Mouse (Mus musculus): ENCODE measurements around the gene Anp32a. TPM values are rescaled to one million over a fixed set of nuclear protein-coding genes. Genes with fewer than 3 reads are reported as not detected.

Anp32a gene
- total RNA-seq, 1 experiment from 2014 or later, result 408 TPM

DNA sequence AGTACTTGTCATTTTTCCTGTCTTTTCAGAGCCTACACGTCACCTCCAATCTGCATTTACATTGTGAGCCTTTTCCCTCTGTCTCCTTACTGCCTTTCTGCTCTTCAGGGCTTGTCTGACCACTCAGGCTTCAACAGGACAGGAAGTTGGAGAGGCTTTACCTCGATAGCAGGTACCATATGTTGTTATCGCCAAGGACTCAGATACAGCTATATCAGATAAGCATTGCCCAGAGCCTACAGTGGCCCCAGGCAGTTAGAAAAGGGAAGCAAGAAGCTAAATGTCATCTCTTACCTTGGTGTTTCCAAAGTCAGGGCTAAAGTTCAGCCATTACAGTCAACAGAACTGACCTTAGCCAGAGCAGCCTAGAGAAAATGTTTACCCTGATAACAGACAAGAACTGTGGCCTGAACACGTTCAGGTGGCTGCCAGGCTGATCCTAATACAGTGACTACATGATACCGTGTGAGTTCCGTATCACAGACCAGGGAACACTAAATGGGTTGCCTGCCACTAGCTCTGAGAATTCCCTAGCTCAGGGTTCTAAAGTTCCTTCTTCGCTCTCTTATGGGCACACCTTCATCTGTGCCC is 65.4 kb downstream of the Anp32a start:
- DNase-seq, result no peak

DNA sequence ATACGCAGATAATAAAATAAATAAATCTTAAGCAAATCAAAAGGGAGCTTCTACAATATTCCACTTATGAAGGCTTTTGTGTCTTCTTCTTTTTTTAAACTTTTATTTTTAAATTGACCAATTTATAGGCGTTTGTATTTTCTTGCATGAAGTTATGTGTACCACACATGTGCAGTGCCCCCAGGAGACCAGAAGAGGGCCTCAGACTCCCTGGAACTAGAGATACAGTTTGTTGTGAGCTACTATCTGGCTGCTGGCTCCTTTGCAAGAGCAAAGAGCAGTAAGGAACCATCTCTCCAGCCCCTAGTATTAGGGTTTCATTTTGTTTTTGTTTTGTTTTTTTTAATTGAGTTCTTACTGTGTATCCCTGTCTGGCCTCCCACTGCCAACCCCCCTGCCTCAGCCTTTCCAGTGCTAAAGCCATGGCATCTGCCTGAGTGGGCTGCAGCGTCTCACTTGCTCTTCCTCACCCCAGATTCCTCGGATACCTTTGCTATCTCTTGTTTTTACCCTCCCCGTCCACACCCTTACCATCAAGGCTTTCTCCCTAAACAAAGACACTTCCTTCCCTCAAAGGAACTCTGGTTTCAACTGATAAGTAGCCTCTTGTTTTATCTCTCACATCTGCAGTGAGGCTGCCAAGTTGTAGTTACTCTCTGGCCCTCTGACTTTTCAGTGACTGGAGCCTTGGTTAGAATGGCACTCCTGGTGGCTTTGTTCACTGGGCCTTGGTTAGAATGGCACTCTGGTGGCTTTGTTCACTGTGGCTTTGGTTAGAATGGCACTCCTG is 66.5 kb downstream of the Anp32a start:
- no peak for DNase-seq

GRCm38 (mm10) chr9:62418742-62419141 is 77.6 kb downstream of the Anp32a start:
- DNase-seq, result no peak

- peak; percentile 80 for DNase-seq
Observed at GRCm38 (mm10) chr9:62420261-62420917, 79.3 kb downstream of the Anp32a start.

- DNase-seq, result peak; percentile 92
Observed at GRCm38 (mm10) chr9:62421027-62421426, 79.9 kb downstream of the Anp32a start.

DNA sequence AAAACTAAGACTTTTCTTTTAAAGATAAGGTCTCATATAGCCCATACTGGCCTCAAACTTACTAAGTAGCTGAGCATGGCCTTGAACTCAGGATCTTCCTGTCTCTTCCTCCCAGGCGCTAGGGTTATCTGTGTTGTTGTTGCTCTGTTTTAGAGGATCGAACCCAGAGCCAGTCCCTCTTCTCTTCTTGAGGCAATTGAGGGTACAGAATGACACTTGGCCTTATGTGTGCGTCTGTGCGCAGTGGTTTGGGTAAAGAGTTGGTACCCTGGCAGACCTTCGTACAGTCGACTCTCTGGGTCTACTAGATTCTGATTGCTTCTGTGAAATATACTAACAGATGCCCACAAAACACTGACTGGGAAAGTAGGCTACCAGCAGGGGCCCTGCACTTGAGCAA is 80.8 kb downstream of the Anp32a start:
- DNase-seq, result no peak

DNA sequence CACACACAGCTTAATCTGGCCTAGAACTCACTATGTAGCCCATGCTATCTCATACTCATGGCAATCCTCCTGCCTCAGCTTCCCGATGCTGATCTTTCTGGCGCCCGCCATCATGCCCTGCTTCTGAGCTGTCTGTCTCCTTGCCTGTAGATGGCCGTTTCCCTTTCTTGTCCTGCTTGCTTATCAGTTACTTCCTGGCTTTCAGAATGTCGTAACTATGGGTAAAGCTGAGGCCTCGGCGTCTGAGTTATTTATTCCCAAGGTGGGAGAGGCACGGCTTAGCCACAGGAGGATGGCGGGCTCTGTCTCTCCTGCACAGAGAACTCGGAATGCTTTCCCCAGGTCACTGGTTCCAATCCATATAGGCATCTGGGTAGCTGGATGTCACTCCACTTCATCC is 81.8 kb downstream of the Anp32a start:
- DNase-seq, result no peak

DNA sequence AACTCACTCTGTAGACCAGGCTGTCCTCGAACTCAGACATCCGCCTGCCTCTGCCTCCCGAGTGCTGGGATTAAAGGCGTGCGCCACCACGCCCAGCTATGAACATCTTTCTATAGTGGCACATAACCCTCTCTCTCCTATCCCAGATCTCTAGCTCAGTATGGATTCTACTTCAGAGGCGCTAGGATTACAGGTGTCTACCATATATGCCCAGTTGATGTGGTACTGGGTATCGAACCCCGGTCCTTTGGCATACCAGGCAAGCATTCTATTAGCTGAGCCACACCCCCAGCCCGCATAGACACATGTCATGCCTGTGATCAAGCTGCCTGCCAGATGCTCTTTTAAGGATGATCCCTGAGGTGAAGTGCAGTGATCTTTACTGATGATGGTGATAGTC is 82.8 kb downstream of the Anp32a start:
- no peak for DNase-seq

DNA sequence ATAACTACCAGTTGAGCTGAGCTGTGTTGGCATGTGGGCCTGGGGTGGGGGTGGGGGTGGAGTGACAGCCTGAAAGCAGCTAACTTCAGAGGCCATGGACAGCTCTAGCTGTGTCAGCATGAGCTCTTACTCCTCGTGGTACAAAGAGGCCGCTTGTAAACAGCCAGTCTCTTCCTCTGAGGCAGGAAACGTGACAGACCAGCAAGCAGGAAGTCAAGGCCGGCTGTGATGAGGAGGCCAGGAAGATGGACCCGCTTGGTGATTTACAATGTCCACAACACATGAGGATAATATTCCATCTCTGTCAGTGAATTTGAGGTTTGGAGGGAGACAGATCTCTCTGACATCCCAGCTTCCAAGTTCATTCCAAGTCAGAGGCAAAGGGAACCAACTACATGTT is 84.2 kb downstream of the Anp32a start:
- DNase-seq, result peak; percentile 49

GRCm38 (mm10) chr9:62426021-62426420 is 84.9 kb downstream of the Anp32a start:
- DNase-seq, result no peak

GRCm38 (mm10) chr9:62426531-62426930 is 85.4 kb downstream of the Anp32a start:
- DNase-seq, result no peak

GRCm38 (mm10) chr9:62427010-62427409 is 85.9 kb downstream of the Anp32a start:
- peak; percentile 78 for DNase-seq

Other genes with a start within 250 kb of the Anp32a start
- 27.2 and 30.3 TPM in 2 replicates for gene Glce, start 218.6 kb upstream of the Anp32a start, total RNA-seq (2021)
- not detected in 2 replicates for gene Spesp1, start 59.1 kb upstream of the Anp32a start, total RNA-seq (2021)
- gene Coro2b, start 195.8 kb downstream of the Anp32a start, total RNA-seq (2021), result 15.9 and 20.6 TPM in 2 replicates

All from adrenal gland, postnatal 14 days (tissue).